Mouse (Mus musculus): ENCODE measurements around the gene Cd9.
"Not testable (repeated sequence)": the region's sequence is repeated elsewhere in the genome, so short reads cannot be mapped to it uniquely, and the experiment has no call there.

The Cd9 gene

DNA sequence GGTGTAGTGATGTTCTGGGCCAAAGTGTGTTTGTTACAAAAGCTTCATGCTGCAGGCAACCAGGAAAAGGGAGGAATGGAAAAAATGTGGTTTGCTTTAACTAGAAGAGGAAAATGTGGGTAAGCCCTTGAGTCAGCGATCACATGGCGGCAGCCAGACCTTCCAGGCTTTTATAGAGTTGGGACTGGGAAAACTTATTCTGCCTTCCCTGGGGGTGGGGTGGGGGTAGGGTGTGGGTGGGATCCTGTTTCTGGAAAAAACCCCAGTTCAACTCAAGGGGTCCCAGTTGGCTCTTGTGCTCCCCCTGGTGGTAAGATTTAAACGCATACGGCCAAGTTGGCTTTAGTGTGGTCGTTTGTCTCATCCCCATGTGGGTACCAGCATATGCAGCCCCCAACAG is 3.5 kb upstream of the Cd9 start:
- DNase-seq: no peak

DNA sequence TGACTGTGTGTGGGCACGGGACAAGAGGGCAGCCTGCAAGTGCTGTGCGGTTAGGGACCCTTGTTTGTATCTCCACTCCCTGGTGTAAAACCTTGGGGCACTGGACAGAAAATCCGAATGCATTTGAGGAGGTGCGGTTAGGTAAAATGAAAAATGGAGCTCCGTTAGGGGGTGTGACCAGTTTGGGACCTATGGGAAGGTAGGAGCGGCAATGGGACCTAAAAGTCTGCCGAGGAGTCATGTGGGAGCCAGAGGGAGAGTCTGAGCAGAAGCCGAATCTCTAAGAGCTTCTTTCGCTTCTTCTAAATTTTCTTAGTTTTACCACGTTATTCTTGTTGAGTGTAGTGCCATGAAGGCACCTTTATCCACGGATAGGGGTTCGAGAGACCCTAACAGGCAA is 1.8 kb upstream of the Cd9 start:
- DNase-seq: no peak

- DNase-seq: no peak
Measured at GRCm38 (mm10) chr6:125495361-125495760, 770 bp upstream of the Cd9 start.

DNA sequence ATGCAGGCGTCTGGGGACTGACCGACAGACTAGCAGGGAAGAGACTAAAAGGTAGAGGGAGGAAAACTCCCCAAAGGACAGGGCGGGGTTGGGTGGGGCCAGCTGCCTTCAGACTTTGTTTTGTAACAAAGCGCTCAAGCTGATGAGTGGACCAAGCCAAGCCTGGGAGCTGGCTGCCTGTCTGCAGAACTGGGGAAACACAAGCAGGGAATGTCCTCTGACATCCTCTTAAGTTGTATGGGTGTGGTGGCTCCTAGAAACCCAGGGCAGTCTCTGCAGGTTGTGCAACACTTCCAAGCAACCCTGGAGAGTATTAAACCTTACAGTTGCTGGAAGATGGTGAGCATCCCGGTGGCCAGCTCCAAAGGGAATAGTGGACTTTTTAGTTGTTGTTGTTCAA is 1.4 kb downstream of the Cd9 start:
- DNase-seq: no peak

DNA sequence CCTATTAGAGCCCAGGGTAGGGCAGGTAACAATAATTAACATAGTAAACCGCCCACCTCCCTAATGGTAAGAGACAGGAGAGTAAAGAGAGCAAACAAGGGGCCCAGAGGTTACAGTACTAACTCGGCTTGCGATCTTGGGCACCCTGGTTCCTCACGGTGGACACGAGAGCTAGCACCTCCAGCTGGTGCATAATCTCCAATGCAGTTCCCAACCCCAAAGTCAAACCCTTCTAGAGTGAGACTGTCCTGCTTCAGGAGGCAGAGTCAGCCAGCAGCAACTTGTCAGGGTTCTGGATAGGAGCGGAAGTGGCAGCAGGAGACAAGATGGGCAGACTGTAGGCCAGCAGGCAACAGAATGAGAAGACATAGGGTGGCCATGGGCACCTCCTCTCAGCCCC is 1.9 kb downstream of the Cd9 start:
- no peak for DNase-seq

DNA sequence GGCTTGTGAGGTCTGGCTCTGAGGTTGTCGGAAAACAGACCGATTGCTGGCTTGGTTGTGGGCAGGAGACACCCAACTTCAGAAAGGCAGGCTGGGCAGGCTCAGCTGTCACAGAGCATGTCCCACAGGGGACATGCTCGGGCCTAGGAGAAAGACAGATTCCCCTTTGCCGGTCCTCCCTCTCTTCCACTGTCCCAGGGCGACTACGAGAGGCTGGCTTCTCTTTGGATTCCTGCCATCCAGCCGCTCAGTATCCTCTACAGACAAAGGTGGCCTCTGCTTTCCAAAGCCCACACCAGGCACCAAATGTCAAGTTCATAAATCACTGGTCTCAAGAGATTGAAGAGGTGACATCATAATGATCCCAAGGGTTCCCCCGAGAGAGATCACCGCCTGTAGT is 2.6 kb downstream of the Cd9 start:
- no peak for DNase-seq

- DNase-seq: no peak
Measured at GRCm38 (mm10) chr6:125491393-125491792, 3.2 kb downstream of the Cd9 start.

DNA sequence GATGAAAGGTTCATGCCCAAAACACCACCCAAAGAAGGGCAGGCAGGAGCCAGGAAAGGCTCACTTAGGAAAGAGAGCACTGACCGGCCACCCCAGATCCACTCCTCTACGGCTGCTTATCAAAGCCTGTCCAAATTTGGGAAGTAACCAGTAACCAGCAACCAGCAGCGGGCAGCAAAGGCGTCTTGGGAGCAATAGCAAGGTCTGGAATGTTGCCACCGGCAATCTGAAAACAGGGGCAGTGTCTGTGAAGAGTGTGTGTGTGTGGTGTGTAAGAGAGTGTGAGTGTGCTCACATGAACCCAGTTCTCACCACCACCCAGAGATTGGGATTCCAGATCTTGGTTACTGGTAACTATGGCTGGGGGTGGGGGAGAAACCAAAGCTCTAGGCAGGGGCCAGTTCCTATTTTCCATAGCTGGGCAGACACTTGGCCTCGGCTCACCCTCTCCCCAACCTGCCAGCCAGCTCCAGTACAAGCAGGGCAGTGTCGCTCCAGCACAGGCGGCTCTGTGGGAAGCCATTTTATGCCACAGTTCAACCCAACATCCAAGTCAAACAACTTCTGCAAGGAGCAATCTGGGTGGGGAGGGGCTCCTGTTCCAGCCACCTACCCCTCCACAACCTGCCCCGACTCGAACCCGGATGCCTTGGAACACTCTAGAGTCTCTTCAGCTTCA is 4.6 kb downstream of the Cd9 start:
- no peak for DNase-seq

GRCm38 (mm10) chr6:125485589-125485988 is 9.0 kb downstream of the Cd9 start:
- no peak for DNase-seq

GRCm38 (mm10) chr6:125484721-125485120 is 9.9 kb downstream of the Cd9 start:
- DNase-seq: no peak

GRCm38 (mm10) chr6:125484313-125484660 is 10.3 kb downstream of the Cd9 start:
- DNase-seq: not testable (repeated sequence)

- DNase-seq: no peak
Measured at GRCm38 (mm10) chr6:125483515-125484312, 10.9 kb downstream of the Cd9 start.

- no peak for DNase-seq
Measured at GRCm38 (mm10) chr6:125482427-125482831, 12.2 kb downstream of the Cd9 start.

DNA sequence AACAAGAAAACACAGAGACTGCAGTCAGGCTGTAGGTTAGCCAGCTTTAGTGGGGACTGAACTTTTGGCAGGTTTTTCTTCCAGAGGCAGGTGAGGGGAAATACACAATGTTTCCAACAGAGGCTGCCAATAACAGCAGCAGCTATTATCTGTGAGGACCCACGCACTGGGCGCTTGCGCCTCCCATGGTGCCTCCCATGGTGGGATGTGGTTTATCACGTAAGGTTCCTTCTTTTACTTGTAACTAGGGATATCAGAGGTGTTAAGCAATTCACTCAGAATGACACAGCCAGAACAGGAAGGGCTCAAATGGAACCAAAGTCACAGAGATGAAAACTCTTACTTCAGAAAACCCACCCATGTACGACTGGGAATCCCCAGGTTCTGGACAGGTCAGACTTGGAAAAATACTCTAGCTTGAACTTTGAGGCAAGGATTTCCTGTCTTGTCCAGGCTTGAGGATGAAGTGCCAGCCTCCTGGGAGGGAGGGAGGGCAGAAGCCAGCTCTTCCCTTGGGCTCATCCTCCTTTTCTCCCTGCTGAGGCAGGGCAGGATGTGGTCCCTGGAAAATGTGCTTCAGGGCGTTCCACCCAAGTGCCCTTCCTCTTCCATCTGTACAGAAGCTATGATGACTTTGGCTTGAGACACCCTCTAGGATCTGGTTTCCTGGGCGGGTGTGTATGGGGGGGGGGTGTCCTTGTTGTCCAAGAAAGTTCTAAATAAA is 12.8 kb downstream of the Cd9 start:
- DNase-seq: peak; percentile 47 to 65

- no peak for DNase-seq
Measured at GRCm38 (mm10) chr6:125480396-125481361, 13.9 kb downstream of the Cd9 start.

DNA sequence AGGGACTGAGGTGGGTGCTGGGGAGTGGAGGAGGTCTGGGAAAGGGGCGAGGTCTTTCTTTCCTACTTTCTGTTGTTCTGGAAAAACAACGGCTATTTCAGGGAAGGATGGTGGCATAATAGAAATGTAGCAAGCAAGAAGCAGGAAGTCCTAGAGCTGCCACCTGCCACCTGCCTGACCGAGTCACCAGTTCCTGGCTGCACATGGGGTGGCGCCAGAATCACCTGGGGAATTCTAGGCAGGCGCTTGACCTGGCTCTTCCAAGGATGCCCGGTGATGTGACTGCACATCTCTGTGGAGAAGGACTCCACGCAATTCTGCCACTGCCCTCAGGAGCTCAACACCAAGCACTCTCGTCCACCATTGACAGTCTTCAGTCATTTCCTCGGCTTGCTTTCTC is 15.2 kb downstream of the Cd9 start:
- no peak for DNase-seq

DNA sequence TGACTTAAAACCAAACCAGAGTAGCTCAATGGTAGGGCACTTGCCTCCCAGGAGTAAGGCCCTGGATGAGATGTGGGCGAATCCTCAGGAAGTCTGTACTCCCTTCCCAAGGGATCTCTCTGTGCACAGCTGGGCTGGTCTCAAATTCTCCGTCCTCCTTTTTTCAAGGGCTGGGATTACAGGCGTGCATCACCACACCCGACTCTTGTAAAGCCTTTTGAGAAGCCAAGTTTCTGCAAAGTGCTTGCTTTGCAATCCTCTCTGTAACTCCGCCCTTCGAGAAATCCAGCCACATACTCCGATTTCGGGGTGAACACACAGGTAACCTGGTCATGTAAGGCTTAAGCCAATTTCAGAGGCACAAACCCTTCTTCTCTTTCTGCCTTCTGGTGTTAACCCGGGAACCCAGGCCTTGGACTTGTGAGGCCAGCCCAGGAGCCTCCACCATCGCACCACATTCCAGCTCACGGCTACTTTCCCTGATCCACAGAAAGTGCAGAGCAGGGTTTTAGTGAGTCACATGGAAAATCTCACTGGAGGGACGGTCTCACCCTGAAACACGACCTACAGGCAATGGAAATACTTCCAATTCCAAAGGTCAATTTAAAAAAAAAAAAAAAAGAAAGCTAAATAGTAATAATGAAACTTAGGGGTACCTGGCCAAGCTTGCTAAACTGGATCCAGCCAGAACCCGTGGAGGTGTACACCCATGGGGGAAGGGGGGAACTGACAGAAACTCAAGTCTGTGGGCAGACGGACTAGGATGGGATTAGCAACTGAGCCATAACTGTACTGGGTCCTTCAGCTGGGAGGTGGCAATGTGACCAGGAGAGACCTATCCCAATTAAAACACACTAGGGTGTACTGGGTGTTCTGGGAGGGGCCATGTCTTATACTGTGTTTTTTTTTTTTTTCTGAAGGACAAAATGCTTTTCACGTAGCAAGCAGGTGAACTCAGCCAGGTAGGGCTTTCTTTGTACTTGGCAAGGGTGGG is 16.2 kb downstream of the Cd9 start:
- peak in 1 of 2 experiments; percentile 49 for DNase-seq

- no peak for DNase-seq
Measured at GRCm38 (mm10) chr6:125476826-125477589, 17.6 kb downstream of the Cd9 start.

DNA sequence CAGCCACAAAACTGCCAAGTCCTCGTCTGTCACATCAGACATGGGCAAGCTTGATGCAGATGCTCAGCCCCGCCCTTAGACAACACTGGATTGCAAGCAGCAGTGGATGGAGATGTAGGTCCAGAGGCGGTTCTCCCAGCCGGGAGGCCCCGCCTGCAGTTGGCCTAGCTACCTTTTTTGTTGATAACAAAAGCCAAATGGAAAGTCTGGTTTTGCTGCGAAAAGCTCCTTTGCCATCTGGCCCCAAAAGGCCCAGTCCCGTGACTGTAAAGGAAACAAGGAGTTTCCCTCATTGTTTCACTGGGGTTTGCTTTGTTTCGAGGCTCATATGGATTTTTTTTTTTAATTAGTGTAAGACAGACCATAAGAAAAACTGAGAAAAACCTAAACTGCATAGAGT is 18.5 kb downstream of the Cd9 start:
- no peak for DNase-seq

DNA sequence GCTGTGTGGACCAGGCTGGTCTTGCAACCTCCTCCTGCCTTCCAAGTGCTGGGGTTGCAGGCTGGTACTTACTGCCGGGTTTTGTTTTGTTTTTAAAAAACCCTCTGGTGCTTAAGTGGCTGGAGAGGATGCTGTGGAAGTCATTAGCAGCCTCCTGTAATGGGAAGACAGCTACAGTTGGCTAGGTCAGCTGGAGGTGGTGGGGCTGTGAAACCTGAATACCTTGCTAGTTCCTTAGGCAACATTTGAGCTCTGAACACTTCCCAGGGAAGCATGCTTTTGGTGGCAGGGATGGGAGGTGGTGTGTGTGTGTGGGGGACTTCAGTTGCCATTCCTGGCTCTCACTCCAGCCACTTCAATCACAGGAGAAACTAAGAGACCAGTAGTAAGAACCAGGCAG is 19.4 kb downstream of the Cd9 start:
- DNase-seq: no peak

- DNase-seq: no peak
Measured at GRCm38 (mm10) chr6:125473939-125474338, 20.7 kb downstream of the Cd9 start.
